Mouse (Mus musculus): ENCODE data around the gene Pth1r. TPM values are rescaled to one million over a fixed set of nuclear protein-coding genes. Genes with fewer than 3 reads are reported as not detected.

Pth1r gene
- total and polyA plus RNA-seq, 3 experiments = 0.15 to 0.77 TPM; not detected in 1

GRCm38 (mm10) chr9:110725721-110726135 lies 21.2 kb downstream of the Pth1r start:
- no peak for DNase-seq (ENCODE audit: low read depth, low spot score)
- TF ChIP-seq MAZ (IDR thresholded peaks at IDR 0.05; ENCODE audit: low read depth, low read length) (no peak), GABPA (IDR thresholded peaks at IDR 0.05; ENCODE audit: low read depth, low read length) (no peak), TCF12 (IDR thresholded peaks at IDR 0.05; ENCODE audit: low read depth, low read length) (no peak), USF1 (IDR thresholded peaks at IDR 0.05; ENCODE audit: low read depth, low read length) (no peak), MXI1 (IDR thresholded peaks at IDR 0.05; ENCODE audit: low read depth, low read length) (no peak), MAFK (IDR thresholded peaks at IDR 0.05; ENCODE audit: borderline replicate concordance, low read depth, low read length) (no peak)
- Histone ChIP-seq H3K79me2 (ENCODE audit: control insufficient read depth, insufficient read depth, low read length, poor library complexity) (no peaks in the 10 kb centered on the region), H3K27ac (ENCODE audit: control insufficient read depth, low read depth, low read length) (no peak overlapping the region), H3K9me3 (replicated peaks; ENCODE audit: insufficient read depth, low read length) (no peaks in the 10 kb centered on the region), H3K27me3 (ENCODE audit: control insufficient read depth in 1 of 2, insufficient read depth in 2 of 2, low read length in 2 of 2) (no peaks in the 10 kb centered on the region), H3K9ac (ENCODE audit: control insufficient read depth, low read depth, low read length, poor library complexity, severe bottlenecking) (no peak overlapping the region), H3K4me1 (ENCODE audit: control insufficient read depth in 1 of 2, insufficient read depth in 2 of 2, low read length in 2 of 2) (no peaks in the 10 kb centered on the region), H3K4me3 (ENCODE audit: control insufficient read depth in 1 of 2, insufficient read depth in 1 of 2, low read depth in 2 of 2, low read length in 2 of 2) (no peak overlapping the region), H3K36me3 (ENCODE audit: control insufficient read depth in 1 of 2, insufficient read depth in 2 of 2, low read length in 2 of 2) (no peaks in the 10 kb centered on the region)

GRCm38 (mm10) chr9:110722060-110722459 lies 24.9 kb downstream of the Pth1r start:
- Histone ChIP-seq H3K9ac (ENCODE audit: control insufficient read depth, low read depth, low read length, poor library complexity, severe bottlenecking) (no peak overlapping the region), H3K9me3 (replicated peaks; ENCODE audit: insufficient read depth, low read length) (no peaks in the 10 kb centered on the region), H3K27ac (ENCODE audit: control insufficient read depth, low read depth, low read length) (no peak overlapping the region), H3K27me3 (ENCODE audit: control insufficient read depth in 1 of 2, insufficient read depth in 2 of 2, low read length in 2 of 2) (no peaks in the 10 kb centered on the region), H3K4me3 (ENCODE audit: control insufficient read depth in 1 of 2, insufficient read depth in 1 of 2, low read depth in 2 of 2, low read length in 2 of 2) (no peak overlapping the region), H3K36me3 (ENCODE audit: control insufficient read depth in 1 of 2, insufficient read depth in 2 of 2, low read length in 2 of 2) (no peaks in the 10 kb centered on the region), H3K4me1 (ENCODE audit: control insufficient read depth in 1 of 2, insufficient read depth in 2 of 2, low read length in 2 of 2) (no peaks in the 10 kb centered on the region), H3K79me2 (ENCODE audit: control insufficient read depth, insufficient read depth, low read length, poor library complexity) (no peaks in the 10 kb centered on the region)
- DNase-seq (ENCODE audit: low read depth, low spot score) = no peak
- TF ChIP-seq MEF2A (IDR thresholded peaks at IDR 0.05; ENCODE audit: extremely low read depth, insufficient replicate concordance, low read depth, low read length, poor library complexity, severe bottlenecking) = no peak
- TF ChIP-seq CHD1 (IDR thresholded peaks at IDR 0.05; ENCODE audit: low read depth, low read length) = no peak
- no peak for TF ChIP-seq TAL1 (IDR thresholded peaks at IDR 0.05; ENCODE audit: low read length)
- no peak for TF ChIP-seq ZMIZ1 (IDR thresholded peaks at IDR 0.05; ENCODE audit: low read depth, low read length)
- no peak for TF ChIP-seq POLR2AphosphoS2 (IDR thresholded peaks at IDR 0.05; ENCODE audit: low read length)
- TF ChIP-seq MYC (IDR thresholded peaks at IDR 0.05; ENCODE audit: low read depth, low read length) = no peak
- no peak for TF ChIP-seq HCFC1 (IDR thresholded peaks at IDR 0.05; ENCODE audit: low read depth, low read length)
- no peak for TF ChIP-seq ZNF384 (IDR thresholded peaks at IDR 0.05; ENCODE audit: low read depth, low read length)
- TF ChIP-seq SIN3A (IDR thresholded peaks at IDR 0.05; ENCODE audit: low read length) = no peak
- TF ChIP-seq NRF1 (IDR thresholded peaks at IDR 0.05; ENCODE audit: insufficient read depth, low read depth, low read length, poor library complexity, severe bottlenecking) = no peak
- no peak for TF ChIP-seq JUND (IDR thresholded peaks at IDR 0.05; ENCODE audit: low read depth, low read length)
- no peak for TF ChIP-seq UBTF (IDR thresholded peaks at IDR 0.05; ENCODE audit: borderline replicate concordance, insufficient read depth, low read depth, low read length)
- no peak for TF ChIP-seq ELF1 (IDR thresholded peaks at IDR 0.05; ENCODE audit: low read depth, low read length)
- no peak for TF ChIP-seq BHLHE40 (IDR thresholded peaks at IDR 0.05; ENCODE audit: borderline replicate concordance, low read depth, low read length)
- no peak for TF ChIP-seq MYB (IDR thresholded peaks at IDR 0.05; ENCODE audit: low read depth, low read length)
- no peak for TF ChIP-seq KAT2A (conservative IDR thresholded peaks at IDR 0.05; ENCODE audit: low read depth, low read length)
- TF ChIP-seq POLR2A (IDR thresholded peaks at IDR 0.05; ENCODE audit: control insufficient read depth in 1 of 2, insufficient read depth in 1 of 2, low read depth in 1 of 2, low read length in 2 of 2, poor library complexity in 1 of 2) = no peak
- TF ChIP-seq MAZ (IDR thresholded peaks at IDR 0.05; ENCODE audit: low read depth, low read length) = no peak
